Comparison of ENCODE assay signal across 8 mouse cellular contexts in genomic region chr4:155774971-155775740, GRCm38 (mm10). TPM values are rescaled to one million over a fixed set of nuclear protein-coding genes. Genes with fewer than 3 reads are reported as not detected.
A peak's percentile ranks its signal among the peaks of the same experiment; 100 is the strongest.
DNase-seq lines count a peak whose midpoint lies in the region; ATAC-seq lines count a peak whose summit lies in the region.

No protein-coding gene starts in this region.

- peak overlapping the region; percentile 59; the same call in 1 of the 2 replicates for H3K9ac ChIP-seq in heart, embryonic 14.5 days (ENCODE audit: low read length)
- H3K9ac ChIP-seq in kidney, embryonic 15.5 days: peak overlapping the region; percentile 40; the same call in 1 of the 2 replicates

- peaks cover 44% of the 10 kb centered on the region for H3K4me1 ChIP-seq in forebrain, embryonic 10.5 days
- peaks cover 29 to 49% of the 10 kb centered on the region in 2 experiments for H3K4me1 ChIP-seq in heart, embryonic 14.5 days (ENCODE audit: control insufficient read depth in 2 of 2, insufficient read depth in 2 of 2, low read length in 2 of 2)
- H3K4me1 ChIP-seq in kidney, embryonic 15.5 days: peaks cover 51% of the 10 kb centered on the region

- H3K9me3 ChIP-seq in forebrain, embryonic 10.5 days: no peaks in the 10 kb centered on the region
- H3K9me3 ChIP-seq in heart, embryonic 14.5 days (ENCODE audit: control insufficient read depth, low read length): no peaks in the 10 kb centered on the region
- H3K9me3 ChIP-seq in kidney, embryonic 15.5 days (replicated peaks): no peaks in the 10 kb centered on the region

- H3K27me3 ChIP-seq in forebrain, embryonic 10.5 days (ENCODE audit: poor library complexity, severe bottlenecking): peaks cover 61% of the 10 kb centered on the region
- peaks cover 35% of the 10 kb centered on the region for H3K27me3 ChIP-seq in heart, embryonic 14.5 days (ENCODE audit: control insufficient read depth, insufficient read depth, low read length)
- H3K27me3 ChIP-seq in kidney, embryonic 15.5 days: peaks cover 35% of the 10 kb centered on the region

- no peaks in the 10 kb centered on the region for H3K36me3 ChIP-seq in forebrain, embryonic 10.5 days (replicated peaks)
- H3K36me3 ChIP-seq in heart, embryonic 14.5 days (ENCODE audit: control insufficient read depth, insufficient read depth, low read length): no peaks in the 10 kb centered on the region
- H3K36me3 ChIP-seq in kidney, embryonic 15.5 days: no peaks in the 10 kb centered on the region

- H3K4me3 ChIP-seq in forebrain, embryonic 10.5 days: peak overlapping the region; percentile 52
- 0 out of 4 replicates have a peak overlapping the region, but pooled peaks of 1 of the 2 experiments have one; percentile 45 for H3K4me3 ChIP-seq in heart, embryonic 14.5 days (ENCODE audit: control insufficient read depth in 1 of 2, insufficient read depth in 1 of 2, low read depth in 1 of 2, low read length in 2 of 2)
- H3K4me3 ChIP-seq in kidney, embryonic 15.5 days (replicated peaks): peak overlapping the region; percentile 43; the same call in 1 of the 2 replicates

- DNase-seq in spleen, adult 18-20 months: peak; percentile 35 to 40
- no peak for DNase-seq in spleen, adult 12 weeks (ENCODE audit: low spot score)
- no peak for DNase-seq in forebrain, embryonic 10.5 days (ENCODE audit: extremely low spot score, low spot score)
- peak; percentile 81 for DNase-seq in lung, postnatal 10 days
- peak; percentile 13 to 41 for DNase-seq in spleen, postnatal 10 days (ENCODE audit: low spot score in 2 of 2)
- no peak for DNase-seq in embryo, embryonic 11 days

- WGBS in forebrain, embryonic 10.5 days: 63% methylated on average over 9 of the region's 9 CpGs
- WGBS in heart, embryonic 14.5 days: 38% methylated on average over 9 of the region's 9 CpGs
- 51% methylated on average over 9 of the region's 9 CpGs for WGBS in kidney, embryonic 15.5 days

- peak overlapping the region; percentile 78 for H3K4me2 ChIP-seq in heart, embryonic 14.5 days (ENCODE audit: low read length)
- peak overlapping the region; percentile 84 for H3K4me2 ChIP-seq in kidney, embryonic 15.5 days

- H3K27ac ChIP-seq in forebrain, embryonic 10.5 days: peak overlapping the region; percentile 72
- H3K27ac ChIP-seq in heart, embryonic 14.5 days (replicated peaks in 1 of 2; ENCODE audit: control insufficient read depth in 1 of 2, insufficient read depth in 1 of 2, low read depth in 2 of 2, low read length in 2 of 2): peak overlapping the region; percentile 51 to 60; a peak in 3 of 4 replicates
- H3K27ac ChIP-seq in kidney, embryonic 15.5 days: peak overlapping the region; percentile 27; the same call in 1 of the 2 replicates

- peak; percentile 24; the same call in 1 of the 2 replicates for ATAC-seq in heart, embryonic 14.5 days (ENCODE audit: insufficient number of reproducible peaks, insufficient read depth, low FRiP score, low read depth)
- ATAC-seq in kidney, embryonic 15.5 days (replicated peaks; ENCODE audit: low FRiP score): no peak

RNA-seq across cellular contexts. Expression of gene Vwa1, which starts 0.7 kb away (rescaled TPM):
- 9.7 and 11.3 TPM in 2 replicates for polyA plus RNA-seq in forebrain, embryonic 10.5 days (2016; fragmentation: Nextera tagmentation; extraction: Ambion mirVana)
- 4.5 and 4.9 TPM in 2 replicates for polyA plus RNA-seq in heart, embryonic 14.5 days (2014; fragmentation: Nextera tagmentation; extraction: Ambion mirVana)
- 5.6 and 7.7 TPM in 2 replicates for polyA plus RNA-seq in kidney, embryonic 15.5 days (2015; fragmentation: Nextera tagmentation; extraction: Ambion mirVana)

RNA-seq across cellular contexts. Expression of gene Tmem88b, which starts 10.5 kb away (rescaled TPM):
- 0.24 and 0.27 TPM in 2 replicates for polyA plus RNA-seq in forebrain, embryonic 10.5 days (2016; fragmentation: Nextera tagmentation; extraction: Ambion mirVana)
- 2.4 and 2.5 TPM in 2 replicates for polyA plus RNA-seq in heart, embryonic 14.5 days (2014; fragmentation: Nextera tagmentation; extraction: Ambion mirVana)
- polyA plus RNA-seq in kidney, embryonic 15.5 days (2015; fragmentation: Nextera tagmentation; extraction: Ambion mirVana): 0.42 and 0.47 TPM in 2 replicates

RNA-seq across cellular contexts. Expression of gene Atad3a, which starts 14.3 kb away (rescaled TPM):
- polyA plus RNA-seq in forebrain, embryonic 10.5 days (2016; fragmentation: Nextera tagmentation; extraction: Ambion mirVana): 141 and 149 TPM in 2 replicates
- polyA plus RNA-seq in heart, embryonic 14.5 days (2014; fragmentation: Nextera tagmentation; extraction: Ambion mirVana): 89.0 and 95.2 TPM in 2 replicates
- polyA plus RNA-seq in kidney, embryonic 15.5 days (2015; fragmentation: Nextera tagmentation; extraction: Ambion mirVana): 115 and 124 TPM in 2 replicates

RNA-seq across cellular contexts. Expression of gene Ankrd65, which starts 15.1 kb away (rescaled TPM):
- not detected in 2 replicates for polyA plus RNA-seq in forebrain, embryonic 10.5 days (2016; fragmentation: Nextera tagmentation; extraction: Ambion mirVana)
- not detected in 2 replicates for polyA plus RNA-seq in heart, embryonic 14.5 days (2014; fragmentation: Nextera tagmentation; extraction: Ambion mirVana)
- polyA plus RNA-seq in kidney, embryonic 15.5 days (2015; fragmentation: Nextera tagmentation; extraction: Ambion mirVana): 0.19 and 0.34 TPM in 2 replicates

RNA-seq across cellular contexts. Expression of gene Mrpl20, which starts 27.5 kb away (rescaled TPM):
- 253 and 258 TPM in 2 replicates for polyA plus RNA-seq in forebrain, embryonic 10.5 days (2016; fragmentation: Nextera tagmentation; extraction: Ambion mirVana)
- polyA plus RNA-seq in heart, embryonic 14.5 days (2014; fragmentation: Nextera tagmentation; extraction: Ambion mirVana): 146 and 160 TPM in 2 replicates
- 217 and 226 TPM in 2 replicates for polyA plus RNA-seq in kidney, embryonic 15.5 days (2015; fragmentation: Nextera tagmentation; extraction: Ambion mirVana)

Comparison
In these comparisons a context has a peak if more than half of its experiments do, and no peak if none do; other contexts are left out.
1. DNase-seq: peak in spleen, adult 18-20 months (2 of 2), lung, postnatal 10 days (single experiment) and spleen, postnatal 10 days (2 of 2); none in spleen, adult 12 weeks (single experiment), forebrain, embryonic 10.5 days (single experiment) and embryo, embryonic 11 days (single experiment).
2. Peak in every context shown above with its lines, with median percentiles within 50 percentile points of each other: H3K27ac ChIP-seq.